Mouse (Mus musculus) heart, embryonic 14.5 days (tissue): ENCODE measurements at regions not wholly inside any gene's neighbourhood (a gene's known extent, or its start where the extent isn't known, plus 50 kb on each side); places are given as distances from the start of the nearest gene placed in this dataset.

ENCODE experiments used
- ATAC-seq: fragments of 200-750 bp; cut with Nextera tagmentation; 2 replicates; pipeline ENCODE4 v1.8.0; 2017; ENCODE audit warnings: low read depth, moderate TSS enrichment; ENCODE audit not compliant: insufficient number of reproducible peaks, insufficient read depth, low FRiP score
- H3K27ac ChIP-seq, 2 experiments: fragments of 200-500 bp in 1 of 2; fragments of 300-500 bp in 1 of 2; sonication (generic) in 1 of 2; replicated peaks in 1 of 2; 2 replicates each; pipeline ENCODE4 v1.5.1; 2012 to 2014; ENCODE audit warnings: low read depth in 2 of 2, low read length in 2 of 2, control low read depth in 1 of 2, mild to moderate bottlenecking in 1 of 2, mixed read lengths in 1 of 2; ENCODE audit not compliant: control insufficient read depth in 1 of 2, insufficient read depth in 1 of 2
- H3K27me3 ChIP-seq: fragments of 300-500 bp; sonication (generic); 2 replicates; pipeline ENCODE4 v1.6.1; 2014; ENCODE audit warnings: mild to moderate bottlenecking, low read length, control low read depth; ENCODE audit not compliant: control insufficient read depth, insufficient read depth
- H3K36me3 ChIP-seq: fragments of 300-500 bp; sonication (generic); 2 replicates; pipeline ENCODE4 v1.6.1; 2014; ENCODE audit warnings: mild to moderate bottlenecking, control low read depth, low read length, mixed read lengths; ENCODE audit not compliant: control insufficient read depth, insufficient read depth
- H3K4me1 ChIP-seq, 2 experiments: fragments of 200-500 bp in 1 of 2; fragments of 300-500 bp in 1 of 2; sonication (generic) in 1 of 2; 2 replicates each; pipeline ENCODE4 v1.6.1; 2012 to 2014; ENCODE audit warnings: low read length in 2 of 2, control low read depth in 1 of 2, mixed read lengths in 1 of 2; ENCODE audit not compliant: control insufficient read depth in 2 of 2, insufficient read depth in 2 of 2
- H3K4me2 ChIP-seq: fragments of 300-500 bp; sonication (generic); 2 replicates; pipeline ENCODE4 v1.6.1; 2014; ENCODE audit warnings: mild to moderate bottlenecking, low read length
- H3K4me3 ChIP-seq, 2 experiments: fragments of 200-500 bp in 1 of 2; fragments of 300-500 bp in 1 of 2; sonication (generic) in 1 of 2; 2 replicates each; pipeline ENCODE4 v1.5.1; 2012 to 2014; ENCODE audit warnings: low read length in 2 of 2, mild to moderate bottlenecking in 2 of 2, control low read depth in 1 of 2, low read depth in 1 of 2, moderate library complexity in 1 of 2; ENCODE audit not compliant: control insufficient read depth in 1 of 2, insufficient read depth in 1 of 2
- H3K9ac ChIP-seq: fragments of 300-500 bp; sonication (generic); 2 replicates; pipeline ENCODE4 v1.6.1; 2014; ENCODE audit warnings: mild to moderate bottlenecking, low read length
- H3K9me3 ChIP-seq: fragments of 300-500 bp; sonication (generic); 2 replicates; pipeline ENCODE4 v1.6.1; 2016; ENCODE audit warnings: low read length, control low read depth; ENCODE audit not compliant: control insufficient read depth
- WGBS: fragments of 180-500 bp; shearing (Covaris S2); extraction: QIAGEN DNeasy Blood & Tissue Kit; methylation state at CpG from one replicate; pipeline ENCODE4 v1.1.7; 2014; 5-methylcytosine and 5-hydroxymethylcytosine counted together

DNA sequence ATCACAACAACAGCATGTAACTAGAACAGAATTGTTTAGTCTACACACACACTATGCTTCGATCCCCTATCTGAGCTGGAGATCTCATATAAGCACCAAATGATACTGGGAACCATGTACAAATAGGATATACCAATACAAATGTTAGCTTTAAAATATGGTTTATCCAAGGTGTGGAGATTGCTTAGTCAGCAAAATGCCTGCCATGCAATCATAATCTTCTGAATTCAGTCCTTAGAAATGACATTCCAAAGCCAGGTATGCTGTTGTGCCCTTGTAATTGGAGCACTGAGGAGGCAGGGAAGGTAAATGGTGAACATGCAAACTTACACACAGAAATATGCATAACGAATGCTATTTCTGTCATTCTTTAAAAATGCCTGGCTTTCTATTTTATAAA lies 54.0 kb upstream of the Thsd7b start:
- no peak overlapping the region for H3K4me2 ChIP-seq
- H3K27ac ChIP-seq, result no peak overlapping the region
- H3K36me3 ChIP-seq, result no peaks in the 10 kb centered on the region
- H3K27me3 ChIP-seq, result no peaks in the 10 kb centered on the region
- 76% methylated on average over 2 of the region's 2 CpGs for whole genome bisulfite sequencing
- H3K4me1 ChIP-seq, result no peaks in the 10 kb centered on the region
- no peaks in the 10 kb centered on the region for H3K9me3 ChIP-seq
- no peak overlapping the region for H3K4me3 ChIP-seq
- H3K9ac ChIP-seq, result no peak overlapping the region
- ATAC-seq, result no peak

DNA sequence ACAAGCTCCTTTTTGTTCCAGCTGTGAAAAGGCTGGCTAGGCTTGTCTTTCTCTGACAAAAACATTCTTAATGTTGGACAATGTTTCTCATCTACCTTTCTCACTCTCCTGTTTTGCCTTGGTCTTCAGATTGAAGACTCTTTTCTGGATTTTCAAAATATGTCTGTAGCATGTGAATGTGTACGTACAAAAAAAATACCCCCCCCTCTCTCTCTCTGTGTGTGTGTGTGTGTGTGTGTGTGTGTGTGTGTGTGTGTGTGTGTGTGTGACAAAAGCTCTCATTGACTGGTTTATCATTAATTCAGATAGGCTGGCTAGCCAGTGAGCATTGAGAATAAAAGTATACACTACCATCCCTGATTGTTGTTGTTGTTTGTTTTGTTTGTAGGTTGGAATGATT lies 64.3 kb upstream of the Thsd7b start:
- no peak for ATAC-seq
- no peak overlapping the region for H3K4me2 ChIP-seq
- no peaks in the 10 kb centered on the region for H3K36me3 ChIP-seq
- no peaks in the 10 kb centered on the region for H3K27me3 ChIP-seq
- no peaks in the 10 kb centered on the region for H3K4me1 ChIP-seq
- no peak overlapping the region for H3K27ac ChIP-seq
- no peak overlapping the region for H3K9ac ChIP-seq
- H3K4me3 ChIP-seq, result no peak overlapping the region
- 77% methylated on average over 1 of the region's 1 CpGs for WGBS
- no peaks in the 10 kb centered on the region for H3K9me3 ChIP-seq

DNA sequence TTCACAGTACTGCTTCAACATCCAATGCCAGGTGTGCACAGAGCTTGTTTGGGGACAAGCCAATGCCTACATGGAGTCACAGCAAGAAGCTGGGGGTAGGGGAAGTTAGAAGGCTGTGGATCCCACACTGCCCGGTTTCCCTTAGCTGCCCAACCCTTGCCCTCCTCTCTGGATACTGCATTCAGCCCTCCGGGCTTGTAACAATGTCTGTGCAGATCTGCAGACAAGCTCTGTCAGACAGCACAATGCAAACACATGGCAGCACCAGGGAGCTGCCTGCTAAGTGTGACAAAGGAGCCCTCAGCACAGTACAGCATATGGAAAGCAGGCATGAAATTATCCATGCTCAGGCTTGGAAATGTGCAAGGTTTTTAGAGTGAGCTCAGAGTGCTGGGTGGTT lies 64.7 kb upstream of the Thsd7b start:
- H3K9me3 ChIP-seq, result no peaks in the 10 kb centered on the region
- no peaks in the 10 kb centered on the region for H3K36me3 ChIP-seq
- no peaks in the 10 kb centered on the region for H3K27me3 ChIP-seq
- no peak for ATAC-seq
- H3K27ac ChIP-seq, result no peak overlapping the region
- H3K4me3 ChIP-seq, result no peak overlapping the region
- H3K9ac ChIP-seq, result no peak overlapping the region
- H3K4me1 ChIP-seq, result no peaks in the 10 kb centered on the region
- H3K4me2 ChIP-seq, result no peak overlapping the region
- WGBS, result 62% methylated on average over 2 of the region's 2 CpGs

- Histone ChIP-seq H3K9ac (no peak overlapping the region), H3K36me3 (no peaks in the 10 kb centered on the region), H3K4me3 (no peak overlapping the region), H3K4me2 (no peak overlapping the region), H3K4me1 (no peaks in the 10 kb centered on the region), H3K9me3 (no peaks in the 10 kb centered on the region), H3K27me3 (no peaks in the 10 kb centered on the region), H3K27ac (no peak overlapping the region)
- WGBS, result 78% methylated on average over 5 of the region's 5 CpGs
- ATAC-seq, result no peak
Observed at GRCm38 (mm10) chr1:129207674-129208073, 65.4 kb upstream of the Thsd7b start.

- Histone ChIP-seq H3K27me3 (no peaks in the 10 kb centered on the region), H3K4me3 (no peak overlapping the region), H3K9ac (no peak overlapping the region), H3K27ac (no peak overlapping the region), H3K36me3 (no peaks in the 10 kb centered on the region), H3K4me2 (no peak overlapping the region), H3K4me1 (no peaks in the 10 kb centered on the region), H3K9me3 (no peaks in the 10 kb centered on the region)
- ATAC-seq, result no peak
- WGBS, result 80% methylated on average over 3 of the region's 3 CpGs
Observed at GRCm38 (mm10) chr1:129180174-129180759, 92.8 kb upstream of the Thsd7b start.

DNA sequence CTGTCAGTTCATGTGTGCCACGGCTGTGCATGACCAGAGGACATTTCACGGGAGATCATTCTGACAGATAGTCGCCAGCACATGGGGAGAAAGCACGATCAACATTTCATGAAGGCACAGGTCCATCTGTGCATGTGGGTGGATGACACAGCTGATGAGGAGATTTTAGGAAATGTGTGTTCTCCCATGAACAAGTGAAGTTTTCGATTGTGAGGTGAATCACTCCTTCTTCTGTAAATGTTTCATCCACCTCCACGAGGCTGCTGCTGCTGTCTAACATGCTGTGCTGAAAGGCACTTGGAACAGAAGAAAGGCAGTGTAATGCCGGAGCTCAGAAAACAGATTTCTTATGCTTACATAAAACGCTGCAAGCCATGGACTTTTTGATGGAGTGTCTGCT lies 103.2 kb upstream of the Thsd7b start:
- H3K4me3 ChIP-seq, result no peak overlapping the region
- H3K9ac ChIP-seq, result no peak overlapping the region
- H3K4me1 ChIP-seq, result no peaks in the 10 kb centered on the region
- no peaks in the 10 kb centered on the region for H3K36me3 ChIP-seq
- H3K27me3 ChIP-seq, result no peaks in the 10 kb centered on the region
- no peak overlapping the region for H3K4me2 ChIP-seq
- no peak for ATAC-seq
- H3K27ac ChIP-seq, result no peak overlapping the region
- no peaks in the 10 kb centered on the region for H3K9me3 ChIP-seq
- 78% methylated on average over 8 of the region's 8 CpGs for WGBS

DNA sequence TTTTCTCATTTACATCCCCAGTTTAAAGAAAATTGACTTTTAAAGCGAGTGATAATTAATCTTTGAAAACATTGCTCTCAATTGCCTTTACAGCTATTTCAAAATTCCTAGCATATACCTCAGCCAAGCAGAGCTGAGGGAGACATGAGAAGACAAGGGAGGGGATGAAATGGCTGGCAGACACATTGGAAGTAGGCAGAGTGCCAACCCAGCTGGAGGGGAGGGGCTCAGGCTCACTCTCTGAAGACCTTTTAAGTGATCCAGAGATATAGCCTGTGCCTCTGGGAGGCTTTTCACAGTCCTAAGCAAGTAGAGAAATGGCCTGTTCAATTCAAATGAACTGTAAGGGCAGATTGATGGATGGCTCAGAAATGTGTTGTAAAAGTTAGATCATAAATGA lies 122.5 kb upstream of the Thsd7b start:
- 60% methylated on average over 1 of the region's 1 CpGs for WGBS
- no peaks in the 10 kb centered on the region for H3K36me3 ChIP-seq
- H3K4me1 ChIP-seq, result 0 out of 4 replicates have a peak, but pooled peaks cover 0 to 5% of the 10 kb centered on the region in 2 experiments
- no peaks in the 10 kb centered on the region for H3K9me3 ChIP-seq
- no peaks in the 10 kb centered on the region for H3K27me3 ChIP-seq
- ATAC-seq, result no peak
- no peak overlapping the region for H3K27ac ChIP-seq
- no peak overlapping the region for H3K9ac ChIP-seq
- no peak overlapping the region for H3K4me2 ChIP-seq
- no peak overlapping the region for H3K4me3 ChIP-seq

- Histone ChIP-seq H3K4me3 (no peak overlapping the region), H3K27ac (no peak overlapping the region), H3K4me2 (no peak overlapping the region), H3K27me3 (no peaks in the 10 kb centered on the region), H3K9me3 (no peaks in the 10 kb centered on the region), H3K36me3 (no peaks in the 10 kb centered on the region), H3K4me1 (0 out of 4 replicates have a peak, but pooled peaks cover 0 to 5% of the 10 kb centered on the region in 2 experiments), H3K9ac (no peak overlapping the region)
- 79% methylated on average over 7 of the region's 7 CpGs for WGBS
- ATAC-seq, result no peak
Observed at GRCm38 (mm10) chr1:129148733-129149388, 124.2 kb upstream of the Thsd7b start.
